Mouse (Mus musculus) stomach, adult 2 months (tissue): Measurements from ENCODE around the gene Slc35f5. TPM values are rescaled to one million over a fixed set of nuclear protein-coding genes. Genes with fewer than 3 reads are reported as not detected.

ENCODE experiments used
- polyA plus RNA-seq: library from polyadenylated mRNA; depleted of rRNA; stranded (reverse); fragments of >200 nt; gene quantifications from 2 replicates; pipeline ENCODE4 v1.2.3, GENCODE M21; 2012; rRNA removed

Slc35f5 gene
- 12.3 and 14.0 TPM in 2 replicates for polyA plus RNA-seq

GRCm38 (mm10) chr1:125560259-125561192 lies at the start of gene Slc35f5:
Slc35f5 (plus strand) TSS chr1:125560595.

Other genes starting within 250 kb of the Slc35f5 start
- 18.7 and 19.3 TPM in 2 replicates for gene Actr3, start 124.9 kb upstream of the Slc35f5 start, polyA plus RNA-seq
- 9.7 and 9.9 TPM in 2 replicates for gene Gpr39, start 116.4 kb downstream of the Slc35f5 start, polyA plus RNA-seq